Comparison of ENCODE assay signal across 17 mouse cellular contexts in the genomic region with DNA sequence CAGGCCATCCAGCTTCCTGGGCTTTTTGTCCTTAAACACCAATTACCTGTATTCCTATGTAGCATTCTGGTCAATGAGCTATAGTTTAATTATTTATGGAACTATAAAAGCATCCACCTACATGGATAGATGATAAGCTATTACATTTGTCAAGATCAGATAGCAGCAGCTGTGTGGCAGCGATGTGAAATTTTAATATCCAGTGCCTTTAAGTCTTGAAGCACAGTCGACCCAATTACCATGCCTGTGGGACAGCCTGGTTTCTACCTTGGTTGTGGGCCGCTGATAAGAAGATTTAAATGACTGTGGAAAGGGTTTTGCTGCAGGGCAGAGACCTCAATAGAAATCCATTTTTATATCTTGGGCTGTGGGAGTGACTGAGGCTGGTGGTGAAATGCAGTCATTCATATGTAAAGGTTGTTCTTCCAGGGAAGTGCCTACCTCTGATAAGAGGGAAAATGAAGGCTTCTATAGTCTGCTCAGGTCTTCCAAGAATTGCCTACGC. TPM values are rescaled to one million over a fixed set of nuclear protein-coding genes. Genes with fewer than 3 reads are reported as not detected.
A peak's percentile ranks its signal among the peaks of the same experiment; 100 is the strongest.
DNase-seq lines count a peak whose midpoint lies in the region; ATAC-seq and TF ChIP-seq lines count a peak whose summit lies in the region.
"Had no signal": no experiment of that assay in that cellular context is flagged by ENCODE, and none has a peak within 500 bp of the region (broad histone marks: within the 10 kb centered on the region; RNA-seq: fewer than 3 reads in every experiment).

No protein-coding gene starts in this region.

- no peak for ATAC-seq in hindbrain, embryonic 11.5 days (ENCODE audit: low FRiP score)
- no peak for ATAC-seq in hindbrain, embryonic 12.5 days (ENCODE audit: low FRiP score)
- ATAC-seq in midbrain, embryonic 13.5 days: peak; percentile 79
- ATAC-seq in hindbrain, embryonic 15.5 days (ENCODE audit: low FRiP score, low read depth): no peak
- peak; percentile 66 for ATAC-seq in midbrain, embryonic 16.5 days
- ATAC-seq in megakaryocyte-erythroid progenitor cell, adult 5-6 weeks (replicated peaks; ENCODE audit: low FRiP score, low TSS enrichment, poor library complexity, severe bottlenecking): no peak

- WGBS in hindbrain, embryonic 11.5 days: 94% methylated on average over 4 of the region's 4 CpGs
- WGBS in hindbrain, embryonic 12.5 days: 89% methylated on average over 4 of the region's 4 CpGs
- 72% methylated on average over 4 of the region's 4 CpGs for WGBS in midbrain, embryonic 13.5 days
- WGBS in midbrain, embryonic 10.5 days: 91% methylated on average over 4 of the region's 4 CpGs
- 69% methylated on average over 4 of the region's 4 CpGs for WGBS in hindbrain, embryonic 15.5 days
- WGBS in midbrain, embryonic 16.5 days: 68% methylated on average over 4 of the region's 4 CpGs

- DNase-seq in hindbrain, embryonic 11.5 days (ENCODE audit: low spot score): no peak
- no peak for DNase-seq in midbrain, embryonic 10.5 days (ENCODE audit: low spot score)
- DNase-seq in left cerebral cortex, adult 2 months (ENCODE audit: extremely low spot score in 1 of 2, low spot score in 2 of 2): no peak
- DNase-seq: adrenal gland, postnatal 10 days; cerebellum, adult 18-20 months; cerebellum, adult 9-11 months; cerebellum, postnatal 36 days; gastrocnemius, adult 2 months; gastrocnemius, postnatal 25 days had no signal

- no peaks in the 10 kb centered on the region for H3K9me3 ChIP-seq in hindbrain, embryonic 11.5 days (ENCODE audit: control insufficient read depth, low read length)
- H3K9me3 ChIP-seq in hindbrain, embryonic 12.5 days (replicated peaks): no peaks in the 10 kb centered on the region
- H3K9me3 ChIP-seq in midbrain, embryonic 13.5 days: no peaks in the 10 kb centered on the region
- H3K9me3 ChIP-seq in midbrain, embryonic 10.5 days (replicated peaks): no peaks in the 10 kb centered on the region
- H3K9me3 ChIP-seq in hindbrain, embryonic 15.5 days: no peaks in the 10 kb centered on the region
- no peaks in the 10 kb centered on the region for H3K9me3 ChIP-seq in midbrain, embryonic 16.5 days (replicated peaks; ENCODE audit: control insufficient read depth, low read length, poor library complexity, severe bottlenecking)
- H3K9me3 ChIP-seq: embryonic facial prominence, embryonic 13.5 days; forebrain, embryonic 13.5 days; heart, embryonic 12.5 days had no signal

- no peaks in the 10 kb centered on the region for H3K4me1 ChIP-seq in hindbrain, embryonic 11.5 days (replicated peaks; ENCODE audit: control insufficient read depth, insufficient read depth, low read length)
- H3K4me1 ChIP-seq in hindbrain, embryonic 12.5 days: no peaks in the 10 kb centered on the region
- H3K4me1 ChIP-seq in midbrain, embryonic 13.5 days (replicated peaks): no peaks in the 10 kb centered on the region
- no peaks in the 10 kb centered on the region for H3K4me1 ChIP-seq in midbrain, embryonic 10.5 days
- H3K4me1 ChIP-seq in hindbrain, embryonic 15.5 days (replicated peaks): no peaks in the 10 kb centered on the region
- no peaks in the 10 kb centered on the region for H3K4me1 ChIP-seq in midbrain, embryonic 16.5 days (ENCODE audit: control insufficient read depth, insufficient read depth, low read length)
- H3K4me1 ChIP-seq: heart, embryonic 12.5 days had no signal

- H3K27ac ChIP-seq in hindbrain, embryonic 11.5 days (ENCODE audit: low read depth, low read length): 0 out of 2 replicates have a peak overlapping the region, but pooled peaks have one; percentile 12
- H3K27ac ChIP-seq in hindbrain, embryonic 12.5 days: no peak overlapping the region
- H3K27ac ChIP-seq in midbrain, embryonic 13.5 days: peak overlapping the region; percentile 69
- H3K27ac ChIP-seq in midbrain, embryonic 10.5 days (replicated peaks): no peak overlapping the region
- H3K27ac ChIP-seq in hindbrain, embryonic 15.5 days (replicated peaks): peak overlapping the region; percentile 22; the same call in 1 of the 2 replicates
- H3K27ac ChIP-seq in midbrain, embryonic 16.5 days (ENCODE audit: low read length): peak overlapping the region; percentile 31
- H3K27ac ChIP-seq in left cerebral cortex, adult 2 months: no peak overlapping the region
- H3K27ac ChIP-seq: embryonic facial prominence, embryonic 13.5 days; gastrocnemius, adult 2 months had no signal

- intact Hi-C loops in left cerebral cortex, adult 2 months (cut with DNase I): loop anchor here (5.0 kb wide), 1 partner anchor 128 kb away; a partner anchor contains a TSS

- no peak for TF ChIP-seq CTCF in left cerebral cortex, adult 2 months (IDR thresholded peaks at IDR 0.05)

- H3K4me2 ChIP-seq in hindbrain, embryonic 11.5 days (replicated peaks; ENCODE audit: low read depth, low read length): no peak overlapping the region
- H3K4me2 ChIP-seq in hindbrain, embryonic 12.5 days (replicated peaks): no peak overlapping the region
- no peak overlapping the region for H3K4me2 ChIP-seq in midbrain, embryonic 13.5 days (replicated peaks)
- H3K4me2 ChIP-seq in hindbrain, embryonic 15.5 days: no peak overlapping the region
- H3K4me2 ChIP-seq in midbrain, embryonic 16.5 days (ENCODE audit: low read length): no peak overlapping the region
- H3K4me2 ChIP-seq: embryonic facial prominence, embryonic 13.5 days; forebrain, embryonic 13.5 days; heart, embryonic 12.5 days had no signal

- H3K4me3 ChIP-seq in hindbrain, embryonic 11.5 days (ENCODE audit: low read depth, low read length): no peak overlapping the region
- H3K4me3 ChIP-seq in hindbrain, embryonic 12.5 days: no peak overlapping the region
- H3K4me3 ChIP-seq in midbrain, embryonic 13.5 days (replicated peaks): no peak overlapping the region
- H3K4me3 ChIP-seq in midbrain, embryonic 10.5 days: no peak overlapping the region
- H3K4me3 ChIP-seq in hindbrain, embryonic 15.5 days: no peak overlapping the region
- H3K4me3 ChIP-seq in midbrain, embryonic 16.5 days (ENCODE audit: low read depth, low read length): no peak overlapping the region
- no peak overlapping the region for H3K4me3 ChIP-seq in left cerebral cortex, adult 2 months
- H3K4me3 ChIP-seq: embryonic facial prominence, embryonic 13.5 days; forebrain, embryonic 13.5 days; gastrocnemius, adult 2 months; heart, embryonic 12.5 days had no signal

- H3K36me3 ChIP-seq in hindbrain, embryonic 11.5 days (ENCODE audit: control insufficient read depth, insufficient read depth, low read length): peaks cover 5% of the 10 kb centered on the region; the same call in 1 of the 2 replicates
- peaks cover 94% of the 10 kb centered on the region for H3K36me3 ChIP-seq in hindbrain, embryonic 12.5 days
- H3K36me3 ChIP-seq in midbrain, embryonic 13.5 days: peaks cover 95% of the 10 kb centered on the region
- H3K36me3 ChIP-seq in midbrain, embryonic 10.5 days: peaks cover 100% of the 10 kb centered on the region
- H3K36me3 ChIP-seq in hindbrain, embryonic 15.5 days: peaks cover 94% of the 10 kb centered on the region
- peaks cover 42% of the 10 kb centered on the region for H3K36me3 ChIP-seq in midbrain, embryonic 16.5 days (ENCODE audit: control insufficient read depth, insufficient read depth, low read length)

- H3K27me3 ChIP-seq in hindbrain, embryonic 11.5 days (ENCODE audit: control insufficient read depth, insufficient read depth, low read length): no peaks in the 10 kb centered on the region
- H3K27me3 ChIP-seq in hindbrain, embryonic 12.5 days: no peaks in the 10 kb centered on the region
- H3K27me3 ChIP-seq in midbrain, embryonic 13.5 days: no peaks in the 10 kb centered on the region
- H3K27me3 ChIP-seq in midbrain, embryonic 10.5 days (ENCODE audit: low read depth, poor library complexity, severe bottlenecking): no peaks in the 10 kb centered on the region
- no peaks in the 10 kb centered on the region for H3K27me3 ChIP-seq in hindbrain, embryonic 15.5 days
- no peaks in the 10 kb centered on the region for H3K27me3 ChIP-seq in midbrain, embryonic 16.5 days (ENCODE audit: control insufficient read depth, insufficient read depth, low read depth, low read length)
- H3K27me3 ChIP-seq: embryonic facial prominence, embryonic 13.5 days; forebrain, embryonic 13.5 days; heart, embryonic 12.5 days had no signal

- H3K9ac ChIP-seq in hindbrain, embryonic 11.5 days (ENCODE audit: low read depth, low read length): no peak overlapping the region
- no peak overlapping the region for H3K9ac ChIP-seq in hindbrain, embryonic 12.5 days
- no peak overlapping the region for H3K9ac ChIP-seq in midbrain, embryonic 13.5 days (replicated peaks)
- H3K9ac ChIP-seq in hindbrain, embryonic 15.5 days: no peak overlapping the region
- no peak overlapping the region for H3K9ac ChIP-seq in midbrain, embryonic 16.5 days (ENCODE audit: low read depth, low read length)
- H3K9ac ChIP-seq: embryonic facial prominence, embryonic 13.5 days; forebrain, embryonic 13.5 days; heart, embryonic 12.5 days had no signal

RNA-seq across cellular contexts. Expression of a gene that starts 35.2 kb away (rescaled TPM):
- polyA plus RNA-seq in hindbrain, embryonic 11.5 days (2014; fragmentation: Nextera tagmentation; extraction: Ambion mirVana): 21.5 and 22.8 TPM in 2 replicates
- 29.2 and 31.1 TPM in 2 replicates for polyA plus RNA-seq in hindbrain, embryonic 12.5 days (2016; fragmentation: Nextera tagmentation; extraction: Ambion mirVana)
- 34.2 and 34.4 TPM in 2 replicates for polyA plus RNA-seq in midbrain, embryonic 13.5 days (2015; fragmentation: Nextera tagmentation; extraction: Ambion mirVana)
- polyA plus RNA-seq in midbrain, embryonic 10.5 days (2016; fragmentation: Nextera tagmentation; extraction: Ambion mirVana): 11.0 and 15.3 TPM in 2 replicates
- 23.0 and 24.4 TPM in 2 replicates for polyA plus RNA-seq in hindbrain, embryonic 15.5 days (2015; fragmentation: Nextera tagmentation; extraction: Ambion mirVana)
- 26.4 and 31.4 TPM in 2 replicates for polyA plus RNA-seq in midbrain, embryonic 16.5 days (2015; fragmentation: Nextera tagmentation; extraction: Ambion mirVana)
- total RNA-seq in left cerebral cortex, adult 2 months (2021): 10 to 100 TPM; 61.2 to 61.3 TPM
- total RNA-seq in megakaryocyte-erythroid progenitor cell, adult 5-6 weeks (2014; fragmentation: Nextera tagmentation): 28.7 and 33.4 TPM in 2 replicates
- total RNA-seq in megakaryocyte-erythroid progenitor cell, adult 5-6 weeks (2017): 14.7 and 21.0 TPM in 2 replicates

RNA-seq across cellular contexts. Expression of a gene that starts 57.6 kb away (rescaled TPM):
- polyA plus RNA-seq in hindbrain, embryonic 11.5 days (2014; fragmentation: Nextera tagmentation; extraction: Ambion mirVana): 46.8 and 47.4 TPM in 2 replicates
- polyA plus RNA-seq in hindbrain, embryonic 12.5 days (2016; fragmentation: Nextera tagmentation; extraction: Ambion mirVana): 33.8 and 34.0 TPM in 2 replicates
- 33.0 and 34.6 TPM in 2 replicates for polyA plus RNA-seq in midbrain, embryonic 13.5 days (2015; fragmentation: Nextera tagmentation; extraction: Ambion mirVana)
- 45.8 and 46.1 TPM in 2 replicates for polyA plus RNA-seq in midbrain, embryonic 10.5 days (2016; fragmentation: Nextera tagmentation; extraction: Ambion mirVana)
- polyA plus RNA-seq in hindbrain, embryonic 15.5 days (2015; fragmentation: Nextera tagmentation; extraction: Ambion mirVana): 20.9 and 21.3 TPM in 2 replicates
- 20.3 and 21.4 TPM in 2 replicates for polyA plus RNA-seq in midbrain, embryonic 16.5 days (2015; fragmentation: Nextera tagmentation; extraction: Ambion mirVana)
- 10 to 100 TPM; 13.3 to 15.2 TPM for total RNA-seq in left cerebral cortex, adult 2 months (2021)
- 29.1 and 31.5 TPM in 2 replicates for total RNA-seq in megakaryocyte-erythroid progenitor cell, adult 5-6 weeks (2014; fragmentation: Nextera tagmentation)
- total RNA-seq in megakaryocyte-erythroid progenitor cell, adult 5-6 weeks (2017): 58.8 and 95.1 TPM in 2 replicates

Comparison
In these comparisons a context has a peak if more than half of its experiments do, and no peak if none do; other contexts are left out.
1. H3K27ac ChIP-seq: peak in hindbrain, embryonic 11.5 days (single experiment), midbrain, embryonic 13.5 days (single experiment), hindbrain, embryonic 15.5 days (single experiment) and midbrain, embryonic 16.5 days (single experiment); none in hindbrain, embryonic 12.5 days (single experiment), midbrain, embryonic 10.5 days (single experiment) and left cerebral cortex, adult 2 months (single experiment).
2. ATAC-seq: peak in midbrain, embryonic 13.5 days (single experiment) and midbrain, embryonic 16.5 days (single experiment); none in hindbrain, embryonic 11.5 days (single experiment), hindbrain, embryonic 12.5 days (single experiment), hindbrain, embryonic 15.5 days (single experiment) and megakaryocyte-erythroid progenitor cell, adult 5-6 weeks (single experiment).